Mouse (Mus musculus): ENCODE results near the gene Ptprj. TPM values are rescaled to one million over a fixed set of nuclear protein-coding genes. Genes with fewer than 3 reads are reported as not detected.

Gene Ptprj
- 0.87 and 1.7 TPM in 2 replicates for polyA plus RNA-seq (2015; fragmentation: Nextera tagmentation; extraction: Ambion mirVana)

DNA sequence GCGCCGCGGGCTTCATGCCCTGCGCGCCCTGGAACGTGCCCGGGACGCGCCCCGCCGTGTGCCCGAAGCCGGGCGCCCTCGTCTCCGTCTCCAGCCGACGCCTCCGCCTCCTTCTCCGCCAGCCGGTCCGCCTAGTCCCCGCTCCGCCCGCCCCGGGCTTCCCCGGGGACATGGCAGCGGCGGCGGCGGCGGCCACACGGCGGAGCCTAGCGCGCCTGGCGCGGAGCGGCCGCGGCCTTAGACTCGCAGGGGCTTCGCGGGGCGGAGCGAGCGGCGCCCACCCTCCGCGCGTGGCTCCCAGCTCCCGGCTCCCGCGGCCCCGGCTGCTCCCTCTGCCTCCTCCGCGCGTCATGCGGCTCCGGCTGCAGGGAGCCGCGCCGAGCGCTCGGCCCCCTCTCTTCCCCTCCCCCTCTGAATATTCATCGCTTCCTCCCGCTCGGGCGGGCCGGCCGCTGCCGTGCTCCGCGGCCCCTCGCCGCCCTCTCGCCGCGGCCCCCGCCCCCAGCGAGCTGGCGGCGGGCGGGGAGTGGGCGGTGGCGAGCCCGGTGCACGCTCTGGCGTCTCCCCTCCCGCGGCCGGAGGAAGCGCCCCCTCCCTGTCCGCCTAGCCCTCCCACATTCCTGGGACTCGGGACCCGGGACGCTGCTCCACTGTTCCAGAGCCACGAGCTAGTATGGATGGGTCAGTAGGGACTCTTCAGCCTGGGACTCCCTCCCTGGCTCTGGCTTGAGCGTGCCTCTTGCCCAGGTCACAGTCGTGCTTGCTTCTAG, at the start of gene Ptprj:
TSS of gene Ptprj (minus strand) at position 412 of the 770 bp plus-strand sequence.

DNA sequence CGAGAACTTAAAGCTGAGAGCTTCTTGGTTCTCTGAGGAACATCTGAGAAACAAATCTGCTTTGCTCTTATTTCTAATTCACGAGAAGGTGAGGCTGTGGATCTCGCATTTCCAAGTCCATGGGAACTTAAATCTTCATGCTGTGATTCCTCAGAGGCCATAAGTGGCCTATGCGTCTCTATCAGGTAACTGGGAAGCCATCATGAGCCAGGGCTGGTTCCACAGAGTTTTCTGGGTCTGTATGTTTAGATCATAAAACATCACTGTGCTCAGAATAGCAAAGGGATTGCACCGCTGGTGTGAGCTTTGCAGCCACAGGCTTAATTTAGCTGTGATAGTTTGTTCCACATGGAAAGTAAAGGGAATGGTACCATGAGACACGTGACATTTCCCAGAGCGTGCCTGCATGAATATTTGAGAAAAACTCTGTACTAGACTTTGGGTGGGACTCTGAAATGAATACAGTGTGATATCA, 181.8 kb downstream of the Ptprj start, which contains the start of gene Olfr1274-ps:
TSS of gene Olfr1274-ps (plus strand) at position 51 of the 475 bp plus-strand sequence.

Other genes with a start within 250 kb of the Ptprj start
- gene Olfr1274-ps, start 182.0 kb downstream of the Ptprj start, polyA plus RNA-seq (2015; fragmentation: Nextera tagmentation; extraction: Ambion mirVana) = not detected in 2 replicates
- gene Nup160, start 96.6 kb upstream of the Ptprj start, polyA plus RNA-seq (2015; fragmentation: Nextera tagmentation; extraction: Ambion mirVana) = 7.7 and 9.2 TPM in 2 replicates
- 30.2 and 30.3 TPM in 2 replicates for gene Fnbp4, start 164.7 kb upstream of the Ptprj start, polyA plus RNA-seq (2015; fragmentation: Nextera tagmentation; extraction: Ambion mirVana)
- 0.45 and 0.46 TPM in 2 replicates for gene Agbl2, start 202.1 kb upstream of the Ptprj start, polyA plus RNA-seq (2015; fragmentation: Nextera tagmentation; extraction: Ambion mirVana)